28 mouse cellular contexts compared by ENCODE assay signal in genomic region chr5:133927054-133927453, GRCm38 (mm10).
DNase-seq lines count a peak whose midpoint lies in the region; TF ChIP-seq lines count a peak whose summit lies in the region.
"Had no signal": no experiment of that assay in that cellular context is flagged by ENCODE, and none has a peak within 500 bp of the region (broad histone marks: within the 10 kb centered on the region; RNA-seq: fewer than 3 reads in every experiment).

No protein-coding gene starts in this region.

- 64% methylated on average over 5 of the region's 5 CpGs for WGBS in cerebellum, adult 2 months

- H3K27me3 ChIP-seq in cerebellum, adult 2 months (ENCODE audit: control insufficient read depth, insufficient read depth, low read length) = no peaks in the 10 kb centered on the region
- H3K27me3 ChIP-seq: CH12.LX; embryonic facial prominence, embryonic 13.5 days; forebrain, embryonic 15.5 days; heart, embryonic 12.5 days; liver, embryonic 12.5 days; neural tube, embryonic 12.5 days; stomach, embryonic 15.5 days had no signal

- TF ChIP-seq POLR2A in cerebellum, adult 2 months (IDR thresholded peaks at IDR 0.05; ENCODE audit: borderline replicate concordance, insufficient read depth, low read length) = no peak

- intact Hi-C loops in heart, postnatal 25 days (cut with DNase I) = no loop called here
- intact Hi-C loops in left cerebral cortex, postnatal 36 days (cut with DNase I) = no loop called here
- intact Hi-C loops in left cerebral cortex, adult 2 months (cut with DNase I) = no loop called here

- H3K4me3 ChIP-seq in cerebellum, adult 2 months (replicated peaks; ENCODE audit: insufficient read depth, low read depth, low read length) = no peak overlapping the region
- no peak overlapping the region for H3K4me3 ChIP-seq in left cerebral cortex, adult 2 months
- H3K4me3 ChIP-seq: embryonic facial prominence, embryonic 13.5 days; forebrain, embryonic 10.5 days; forebrain, embryonic 15.5 days; gastrocnemius, adult 2 months; heart, adult 2 months; heart, embryonic 12.5 days; liver, embryonic 12.5 days; myocyte; neural tube, embryonic 12.5 days; stomach, embryonic 15.5 days had no signal

- H3K27ac ChIP-seq in cerebellum, adult 2 months (ENCODE audit: insufficient read depth, low read length) = peak overlapping the region; percentile 42
- H3K27ac ChIP-seq in left cerebral cortex, adult 2 months = no peak overlapping the region
- H3K27ac ChIP-seq: embryonic facial prominence, embryonic 13.5 days; forebrain, embryonic 10.5 days; gastrocnemius, adult 2 months; heart, adult 2 months; hindbrain, embryonic 14.5 days; liver, embryonic 12.5 days; neural tube, embryonic 12.5 days; stomach, embryonic 15.5 days had no signal

- DNase-seq in cerebellum, adult 2 months = no peak
- no peak for DNase-seq in cerebellum, adult 11-12 months
- DNase-seq in heart, adult 11 months = peak; percentile 66
- no peak for DNase-seq in heart, postnatal 25 days (ENCODE audit: low spot score)
- peak; percentile 11 to 34 for DNase-seq in left cerebral cortex, postnatal 36 days (ENCODE audit: low spot score in 2 of 2)
- DNase-seq in left cerebral cortex, adult 2 months (ENCODE audit: extremely low spot score in 1 of 2, low spot score in 2 of 2) = no peak
- no peak for DNase-seq in thymus, postnatal 25 days
- DNase-seq: adrenal gland, adult 2 months; adrenal gland, postnatal 36 days; cerebellum, adult 9-11 months; gastrocnemius, adult 2 months; gastrocnemius, postnatal 36 days; heart, adult 2 months; kidney, adult 11 months; kidney, postnatal 25 days; left cerebral cortex, postnatal 4 days; liver, postnatal 0 days; lung, postnatal 36 days had no signal

- no peak for TF ChIP-seq CTCF in cerebellum, adult 2 months (IDR thresholded peaks at IDR 0.05; ENCODE audit: borderline replicate concordance, insufficient read depth, low read depth, low read length)
- TF ChIP-seq CTCF in left cerebral cortex, adult 2 months (IDR thresholded peaks at IDR 0.05) = no peak

- peaks cover 43% of the 10 kb centered on the region for H3K4me1 ChIP-seq in cerebellum, adult 2 months (ENCODE audit: control insufficient read depth, insufficient read depth, low read length)
- H3K4me1 ChIP-seq: embryonic facial prominence, embryonic 13.5 days; heart, embryonic 12.5 days; liver, embryonic 12.5 days; neural tube, embryonic 12.5 days; stomach, embryonic 15.5 days had no signal

Comparison
In these comparisons a context has a peak if more than half of its experiments do, and no peak if none do; other contexts are left out.
1. DNase-seq: peak in heart, adult 11 months (single experiment) and left cerebral cortex, postnatal 36 days (2 of 2); none in cerebellum, adult 2 months (0 of 2), cerebellum, adult 11-12 months (single experiment), heart, postnatal 25 days (single experiment), left cerebral cortex, adult 2 months (0 of 2) and thymus, postnatal 25 days (single experiment).